Mouse (Mus musculus) myocyte (in vitro differentiated cells): ENCODE data around the gene Kcne1.

Experiments
- CEBPB ChIP-seq: IDR thresholded peaks from 2 replicates; pipeline ENCODE4 v1.6.1; 2011; ENCODE audit warnings: mild to moderate bottlenecking, moderate library complexity; ENCODE audit not compliant: poor library complexity, insufficient read depth, severe bottlenecking
- E2F4 ChIP-seq: IDR thresholded peaks from one replicate; pipeline ENCODE4 v1.6.1; 2011; ENCODE audit warnings: mild to moderate bottlenecking, control low read depth, moderate library complexity; ENCODE audit not compliant: insufficient read depth
- MAX ChIP-seq: IDR thresholded peaks from one replicate; pipeline ENCODE4 v1.6.1; 2011; ENCODE audit warnings: low read depth, mild to moderate bottlenecking, control low read depth
- MYOD1 ChIP-seq, 3 experiments: IDR thresholded peaks; one replicate each; pipeline ENCODE4 v1.6.1; 2011; ENCODE audit warnings: control low read depth in 2 of 3, low read depth in 2 of 3, mild to moderate bottlenecking in 2 of 3, moderate library complexity in 1 of 3; ENCODE audit not compliant: insufficient read length in 2 of 3, control insufficient read depth in 1 of 3
- POLR2A ChIP-seq: IDR thresholded peaks from one replicate; pipeline ENCODE4 v1.6.1; 2011; ENCODE audit warnings: low read depth, mild to moderate bottlenecking, control low read depth, moderate library complexity; ENCODE audit not compliant: insufficient read length
- POLR2AphosphoS2 ChIP-seq: IDR thresholded peaks from one replicate; pipeline ENCODE4 v1.6.1; 2011; ENCODE audit warnings: low read depth, control low read depth; ENCODE audit not compliant: insufficient read length
- REST ChIP-seq: IDR thresholded peaks from one replicate; pipeline ENCODE4 v1.6.1; 2011; ENCODE audit warnings: mild to moderate bottlenecking, control low read depth, moderate library complexity; ENCODE audit not compliant: insufficient read depth, insufficient read length
- SRF ChIP-seq: IDR thresholded peaks from one replicate; pipeline ENCODE4 v1.6.1; 2011; ENCODE audit warnings: low read depth; ENCODE audit not compliant: control insufficient read depth, insufficient read length
- TCF12 ChIP-seq: IDR thresholded peaks from one replicate; pipeline ENCODE4 v1.6.1; 2011; ENCODE audit warnings: mild to moderate bottlenecking, control low read depth; ENCODE audit not compliant: poor library complexity, insufficient read depth, severe bottlenecking
- USF1 ChIP-seq: IDR thresholded peaks from one replicate; pipeline ENCODE4 v1.6.1; 2011; ENCODE audit warnings: low read depth, mild to moderate bottlenecking, control low read depth, moderate library complexity

DNA sequence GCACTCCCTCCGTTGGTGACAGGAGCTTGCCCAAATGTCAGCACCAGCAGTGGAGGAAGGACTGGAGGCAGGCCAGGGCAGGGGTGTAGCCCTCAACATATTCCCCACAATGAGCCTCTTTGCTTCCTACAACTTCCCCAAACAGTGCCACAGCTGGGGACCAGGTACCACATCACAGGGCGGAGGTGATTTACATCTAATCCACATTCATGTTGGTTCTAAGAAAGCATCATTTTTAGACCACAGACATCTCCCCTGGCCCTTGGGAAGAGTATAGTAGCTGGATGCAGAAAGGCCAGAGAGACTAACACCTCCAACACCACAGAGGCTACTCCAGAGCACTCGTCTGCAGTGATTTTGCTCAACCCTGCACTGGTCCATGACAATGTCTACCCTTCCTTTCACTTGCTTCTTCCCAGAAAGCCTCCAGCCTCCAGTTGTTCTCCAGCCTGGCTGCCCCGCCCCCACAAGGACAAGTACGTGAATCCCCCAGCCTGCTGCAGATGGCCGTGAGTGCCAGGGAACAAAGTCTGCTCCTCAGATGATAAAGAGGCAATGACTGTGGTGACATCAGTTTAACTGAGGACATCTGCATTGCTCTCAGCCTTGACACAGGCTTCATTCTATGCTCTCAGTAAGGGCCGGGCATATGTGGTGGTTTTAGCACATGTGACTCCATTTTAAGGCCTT lies 43.1 kb downstream of the Kcne1 start:
- TF ChIP-seq POLR2A (no peak), TCF12 (no peak), MAX (no peak), USF1 (no peak), CEBPB (no peak), POLR2AphosphoS2 (no peak), MYOD1 (IDR thresholded peaks at IDR 0.05; ENCODE audit: control insufficient read depth in 1 of 3, insufficient read length in 2 of 3, low read depth in 2 of 3) (no peak), SRF (no peak), E2F4 (no peak), REST (no peak)
